Mouse (Mus musculus) thymus, postnatal 36 days (tissue): Measurements from ENCODE around the gene Git1.
"Not testable (repeated sequence)": the region's sequence is repeated elsewhere in the genome, so short reads cannot be mapped to it uniquely, and the experiment has no call there.

Experiments
- DNase-seq, 2 experiments: peaks; one replicate each; pipeline ENCODE4 v3.0.0; 2022; ENCODE audit warnings: mixed read lengths in 2 of 2

Gene Git1

GRCm38 (mm10) chr11:77520601-77521529 is 27.5 kb downstream of the Git1 start:
- peak; percentile 59 to 71 for DNase-seq

GRCm38 (mm10) chr11:77525804-77526486 is 32.6 kb downstream of the Git1 start:
- DNase-seq, result no peak

GRCm38 (mm10) chr11:77528420-77528819 is 35.1 kb downstream of the Git1 start:
- not testable (repeated sequence) for DNase-seq

- no peak for DNase-seq
Measured at GRCm38 (mm10) chr11:77529644-77530043, 36.3 kb downstream of the Git1 start.

- no peak for DNase-seq
Measured at GRCm38 (mm10) chr11:77530862-77531261, 37.5 kb downstream of the Git1 start.

GRCm38 (mm10) chr11:77532202-77532846 is 39.0 kb downstream of the Git1 start:
- DNase-seq, result no peak

GRCm38 (mm10) chr11:77545261-77545660 is 51.9 kb downstream of the Git1 start:
- no peak for DNase-seq
